Mouse (Mus musculus) ES-Bruce4 (cell line): ENCODE data around the gene Jak2.

ENCODE experiments used
- CTCF ChIP-seq: IDR thresholded peaks from one replicate; pipeline ENCODE4 v1.8.1; 2011; ENCODE audit warnings: low read depth, low read length
- EP300 ChIP-seq: IDR thresholded peaks from 2 replicates; pipeline ENCODE4 v1.6.1; 2011; ENCODE audit warnings: low read depth, low read length; ENCODE audit not compliant: insufficient read depth
- POLR2A ChIP-seq: IDR thresholded peaks from one replicate; pipeline ENCODE4 v1.8.1; 2011; ENCODE audit warnings: low read length; ENCODE audit not compliant: insufficient read depth

DNA sequence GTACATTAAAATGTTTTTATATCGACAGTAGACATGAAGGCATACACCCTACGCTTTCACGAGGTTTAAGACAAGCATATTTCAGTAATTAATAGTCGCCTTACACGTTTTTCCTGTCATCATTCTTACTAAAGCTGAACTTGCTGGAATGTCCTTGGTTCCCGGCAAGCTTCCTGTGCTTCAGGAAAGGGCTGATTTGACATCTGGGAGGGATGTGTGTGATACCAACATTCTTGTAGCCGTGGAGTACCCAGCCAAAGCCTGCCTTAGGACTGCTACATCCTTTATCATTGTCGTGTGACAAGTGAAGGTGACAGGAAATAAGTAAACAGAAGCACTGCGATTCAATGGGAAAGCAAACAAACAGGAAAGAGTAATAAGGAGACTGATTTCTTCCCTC is 13.5 kb upstream of the Jak2 start:
- TF ChIP-seq POLR2A = no peak
- TF ChIP-seq EP300 = no peak
- no peak for TF ChIP-seq CTCF
